Mouse (Mus musculus) midbrain, postnatal 0 days (tissue): ENCODE measurements around the gene Rreb1. TPM values are rescaled to one million over a fixed set of nuclear protein-coding genes. Genes with fewer than 3 reads are reported as not detected.

Source experiments
- ATAC-seq: fragments of 200-750 bp; cut with Nextera tagmentation; 2 replicates; pipeline ENCODE4 v1.8.0; 2017; ENCODE audit warnings: moderate number of reproducible peaks, mild to moderate bottlenecking, moderate TSS enrichment, moderate library complexity; ENCODE audit not compliant: low FRiP score
- DNase-seq: peaks from one replicate; pipeline ENCODE4 v3.0.0-alpha.2; 2015; ENCODE audit warnings: low spot score
- H3K27ac ChIP-seq: fragments of 300-500 bp; sonication (generic); 2 replicates; pipeline ENCODE4 v1.5.1; 2014; ENCODE audit warnings: low read depth, mild to moderate bottlenecking, low read length, mixed read lengths
- H3K27me3 ChIP-seq: fragments of 300-500 bp; sonication (generic); 2 replicates; pipeline ENCODE4 v1.6.1; 2014; ENCODE audit warnings: low read length, control low read depth, mixed read lengths; ENCODE audit not compliant: insufficient read depth
- H3K36me3 ChIP-seq: fragments of 300-500 bp; sonication (generic); 2 replicates; pipeline ENCODE4 v1.6.1; 2014; ENCODE audit warnings: low read length, control low read depth, mixed read lengths; ENCODE audit not compliant: insufficient read depth
- H3K4me1 ChIP-seq: fragments of 300-500 bp; sonication (generic); 2 replicates; pipeline ENCODE4 v1.6.1; 2014; ENCODE audit warnings: mild to moderate bottlenecking, control low read depth, antibody characterized with exemption, low read length, mixed read lengths; ENCODE audit not compliant: insufficient read depth
- H3K4me2 ChIP-seq: fragments of 300-500 bp; sonication (generic); 2 replicates; pipeline ENCODE4 v1.6.1; 2014; ENCODE audit warnings: low read depth, mild to moderate bottlenecking, low read length, mixed read lengths; ENCODE audit not compliant: poor library complexity, severe bottlenecking
- H3K4me3 ChIP-seq: fragments of 300-500 bp; sonication (generic); 2 replicates; pipeline ENCODE4 v1.5.1; 2014; ENCODE audit warnings: low read depth, mild to moderate bottlenecking, low read length, moderate library complexity
- H3K9ac ChIP-seq: fragments of 300-500 bp; sonication (generic); replicated peaks from 2 replicates; pipeline ENCODE4 v1.6.1; 2014; ENCODE audit warnings: mild to moderate bottlenecking, low read length, moderate library complexity, mixed read lengths; ENCODE audit not compliant: poor library complexity, severe bottlenecking
- H3K9me3 ChIP-seq: fragments of 300-500 bp; sonication (generic); 2 replicates; pipeline ENCODE4 v1.6.1; 2016; ENCODE audit warnings: low read length, control low read depth
- CTCF ChIP-seq: IDR thresholded peaks from 2 replicates; pipeline ENCODE4 v1.5.1; 2016; ENCODE audit warnings: antibody characterized with exemption, mild to moderate bottlenecking
- WGBS: fragments of 180-500 bp; shearing (Covaris S2); extraction: QIAGEN DNeasy Blood & Tissue Kit; methylation state at CpG from one replicate; pipeline ENCODE4 v1.1.7; 2014; 5-methylcytosine and 5-hydroxymethylcytosine counted together
- polyA plus RNA-seq: library from polyadenylated mRNA; unstranded; fragments of >200 nt; fragmentation: Nextera tagmentation; extraction: Ambion mirVana; gene quantifications from 2 replicates; pipeline ENCODE4 v1.2.1, GENCODE M21; 2015
- total RNA-seq: library from RNA; depleted of rRNA; stranded (reverse); fragments of >200 nt; gene quantifications from 2 replicates; pipeline ENCODE4 v1.2.3, GENCODE M21; 2014

The Rreb1 gene
- total and polyA plus RNA-seq, 2 experiments from 2014 or later, result 2.0 to 4.3 TPM

DNA sequence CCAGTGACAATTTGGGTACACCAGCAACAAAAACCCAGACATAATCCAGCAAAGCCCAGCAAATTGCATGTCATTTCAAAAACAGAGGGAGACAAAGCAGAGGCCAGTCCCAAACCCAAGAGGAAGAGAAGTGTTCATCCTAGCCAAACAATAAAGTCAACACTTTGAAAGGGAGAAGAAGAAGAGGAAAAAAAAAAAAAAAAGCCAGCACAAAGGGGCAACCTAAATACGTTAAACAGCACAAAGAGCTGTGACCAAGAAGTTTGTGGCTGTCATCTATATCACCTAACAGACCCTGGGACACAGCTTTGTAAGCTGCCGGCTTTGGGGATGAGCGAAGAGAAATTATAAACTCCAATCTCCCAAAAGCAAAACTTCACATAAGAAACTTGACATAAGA is 17.8 kb upstream of the Rreb1 start:
- 38% methylated on average over 3 of the region's 3 CpGs for WGBS

DNA sequence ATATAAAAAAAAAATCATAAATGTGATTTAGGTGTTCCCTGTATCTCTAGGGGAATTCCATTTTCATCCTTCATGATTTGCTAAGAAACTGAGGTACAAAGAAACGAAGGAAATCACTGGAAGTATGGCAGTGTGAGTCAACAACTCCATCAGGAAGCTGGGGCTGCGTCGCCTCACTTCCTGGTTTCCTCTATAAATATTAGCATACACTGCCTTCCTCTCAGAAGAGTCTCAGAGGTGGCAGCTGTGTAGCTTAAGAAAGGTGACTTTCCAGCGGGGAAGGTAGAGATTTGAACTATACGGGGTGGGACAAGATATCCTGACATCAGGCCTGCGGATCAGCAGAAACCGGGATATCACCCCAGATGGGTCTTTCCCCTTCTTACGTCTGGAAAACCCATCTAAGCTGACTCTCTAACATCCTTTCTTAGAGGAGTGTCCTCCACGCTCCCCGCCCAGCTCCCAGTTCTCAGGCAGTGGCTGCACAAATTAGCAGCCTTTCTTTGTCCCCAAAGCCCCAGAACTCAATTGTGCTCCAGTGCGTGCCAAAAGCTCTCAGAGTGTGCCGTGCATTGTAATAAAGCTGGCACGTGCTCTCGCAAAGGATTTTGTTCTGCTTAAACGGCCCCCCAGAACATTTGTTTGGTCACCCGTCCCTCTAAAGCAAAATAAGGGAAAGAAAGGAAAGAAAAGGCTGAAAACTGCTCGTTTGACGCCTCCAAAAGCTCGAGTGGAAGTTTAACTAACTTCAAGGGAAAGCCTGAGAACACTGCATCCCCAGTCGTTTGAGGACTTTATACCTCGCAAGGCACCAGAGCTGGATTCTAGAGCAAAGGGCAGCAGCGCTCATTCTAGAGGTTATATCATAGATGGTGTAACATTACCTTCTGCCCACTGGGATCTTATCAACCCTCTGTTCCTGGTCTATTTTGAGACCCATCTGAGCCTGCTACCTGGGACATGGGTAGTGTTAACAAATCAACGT is 17.0 kb upstream of the Rreb1 start:
- TF ChIP-seq CTCF, result no peak
- Histone ChIP-seq H3K27me3 (peaks cover 3% of the 10 kb centered on the region; the same call in 1 of the 2 replicates), H3K4me1 (no peaks in the 10 kb centered on the region; the same call in 1 of the 2 replicates), H3K4me3 (no peak overlapping the region), H3K27ac (no peak overlapping the region), H3K36me3 (no peaks in the 10 kb centered on the region), H3K9me3 (no peaks in the 10 kb centered on the region), H3K4me2 (peak overlapping the region; percentile 36), H3K9ac (peak overlapping the region; percentile 24; the same call in 1 of the 2 replicates)
- DNase-seq, result peak; percentile 78
- WGBS, result 12% methylated on average over 23 of the region's 23 CpGs
- peak; percentile 60; the same call in 1 of the 2 replicates for ATAC-seq

More for the DNA sequence above, 17.8 kb upstream of the Rreb1 start:
- Histone ChIP-seq H3K27ac (no peak overlapping the region), H3K27me3 (peaks cover 2% of the 10 kb centered on the region; the same call in 1 of the 2 replicates), H3K9me3 (no peaks in the 10 kb centered on the region), H3K4me3 (no peak overlapping the region), H3K9ac (no peak overlapping the region), H3K36me3 (no peaks in the 10 kb centered on the region), H3K4me2 (no peak overlapping the region), H3K4me1 (no peaks in the 10 kb centered on the region; the same call in 1 of the 2 replicates)
- no peak for ATAC-seq
- TF ChIP-seq CTCF, result no peak
- no peak for DNase-seq

DNA sequence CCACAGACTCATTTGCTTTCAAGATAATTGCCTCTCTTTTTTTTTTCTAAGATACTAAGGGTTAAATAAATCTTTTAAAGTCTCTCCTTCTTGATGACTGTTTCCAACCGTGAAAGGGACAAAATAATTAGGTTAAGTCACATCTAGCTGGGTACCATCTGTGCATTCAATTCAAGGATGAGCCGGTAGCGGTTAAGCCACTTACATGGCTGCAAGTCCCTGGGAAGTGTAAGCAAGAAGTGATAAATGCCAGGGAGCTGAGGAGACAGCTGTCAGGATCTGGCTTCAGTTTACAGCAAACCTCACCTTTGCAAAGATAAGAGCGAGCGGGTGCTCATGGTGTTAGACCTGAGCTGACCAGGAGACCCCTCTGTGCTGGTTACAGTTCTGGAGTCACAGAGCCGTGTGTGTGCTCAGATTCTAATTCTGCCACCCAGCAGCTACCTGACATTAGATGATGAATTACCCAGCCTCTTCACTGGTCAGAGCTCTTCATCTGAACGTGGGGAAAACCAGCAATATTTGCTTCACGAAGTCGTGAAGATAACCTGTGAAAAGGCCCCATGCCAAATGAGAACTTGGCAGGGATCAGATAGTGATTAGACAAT is 14.3 kb upstream of the Rreb1 start:
- Histone ChIP-seq H3K9ac (no peak overlapping the region), H3K4me2 (no peak overlapping the region), H3K4me1 (no peaks in the 10 kb centered on the region; the same call in 1 of the 2 replicates), H3K9me3 (no peaks in the 10 kb centered on the region), H3K27me3 (peaks cover 3% of the 10 kb centered on the region; the same call in 1 of the 2 replicates), H3K36me3 (no peaks in the 10 kb centered on the region), H3K27ac (no peak overlapping the region), H3K4me3 (no peak overlapping the region)
- TF ChIP-seq CTCF, result no peak
- ATAC-seq (no peak), DNase-seq (peak; percentile 67)
- WGBS, result 64% methylated on average over 9 of the region's 9 CpGs

DNA sequence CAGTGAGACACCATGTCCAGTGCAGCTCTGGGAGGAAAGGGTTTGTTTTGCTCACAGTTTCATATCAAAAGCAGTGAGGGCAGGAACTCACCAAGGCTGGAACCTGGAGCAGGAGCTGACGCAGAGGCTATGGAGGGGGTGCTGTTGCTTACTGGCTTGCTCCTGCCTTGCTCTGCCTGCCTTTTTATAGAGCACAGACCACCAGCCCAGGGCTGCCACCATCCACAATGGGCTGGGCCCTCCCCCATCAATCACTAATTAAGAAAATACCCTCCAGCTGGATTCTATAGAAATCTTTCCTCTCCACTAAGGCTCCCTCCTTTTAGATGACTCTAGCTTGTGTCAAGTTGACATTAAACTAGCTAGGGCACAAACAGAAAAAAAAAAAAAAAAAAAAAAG is 8.4 kb upstream of the Rreb1 start:
- Histone ChIP-seq H3K9ac (no peak overlapping the region), H3K27ac (no peak overlapping the region), H3K4me3 (no peak overlapping the region), H3K36me3 (no peaks in the 10 kb centered on the region), H3K27me3 (0 out of 2 replicates have a peak, but pooled peaks cover 3% of the 10 kb centered on the region), H3K4me2 (no peak overlapping the region), H3K4me1 (no peaks in the 10 kb centered on the region), H3K9me3 (no peaks in the 10 kb centered on the region)
- DNase-seq (no peak), ATAC-seq (no peak)
- no peak for TF ChIP-seq CTCF
- WGBS, result 26% methylated on average over 1 of the region's 1 CpGs

DNA sequence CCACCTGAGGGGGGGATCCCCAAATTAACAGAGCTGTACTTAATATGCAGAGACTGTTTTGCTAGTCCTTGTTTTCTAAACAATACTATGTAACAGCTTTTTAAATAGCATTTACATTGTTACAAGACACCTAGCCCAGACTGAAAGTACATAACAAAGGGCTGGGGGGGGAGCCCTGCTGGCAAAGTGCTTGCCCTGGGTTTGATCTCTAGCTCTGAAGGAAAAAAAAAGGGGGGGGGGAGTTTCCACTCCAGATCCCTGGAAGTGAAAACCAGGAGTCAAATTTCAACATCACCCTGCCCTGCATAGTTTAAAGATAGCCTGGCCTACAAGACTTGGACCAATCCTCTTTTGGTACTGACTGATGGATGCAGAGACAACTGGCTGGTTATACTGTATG is 4.7 kb upstream of the Rreb1 start:
- Histone ChIP-seq H3K9ac (no peak overlapping the region), H3K4me2 (no peak overlapping the region), H3K9me3 (no peaks in the 10 kb centered on the region), H3K27me3 (no peaks in the 10 kb centered on the region; the same call in 1 of the 2 replicates), H3K36me3 (no peaks in the 10 kb centered on the region), H3K4me1 (no peaks in the 10 kb centered on the region), H3K27ac (no peak overlapping the region), H3K4me3 (no peak overlapping the region)
- no peak for ATAC-seq
- no peak for DNase-seq
- TF ChIP-seq CTCF, result no peak

DNA sequence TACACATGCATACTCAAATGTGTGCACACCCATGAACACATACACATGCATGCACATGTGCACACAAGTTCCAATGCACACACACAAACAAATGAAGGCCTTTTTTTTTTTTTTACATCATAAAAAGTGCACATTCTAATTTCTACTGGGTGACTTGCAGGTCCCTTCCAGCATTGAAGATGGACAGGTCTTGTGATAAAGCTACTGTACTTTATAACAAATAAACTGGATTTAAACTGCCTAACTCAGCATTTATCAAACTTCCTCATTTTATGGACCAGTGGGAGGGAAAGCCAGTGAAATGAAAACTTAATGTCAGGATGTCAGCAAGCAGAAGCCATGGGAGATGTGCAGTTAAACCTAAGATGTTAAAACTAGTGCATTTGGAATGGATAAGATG is 1.5 kb upstream of the Rreb1 start:
- H3K36me3 ChIP-seq, result no peaks in the 10 kb centered on the region
- no peak overlapping the region for H3K27ac ChIP-seq
- no peak for DNase-seq
- H3K4me1 ChIP-seq, result peaks cover 6% of the 10 kb centered on the region; the same call in 1 of the 2 replicates
- no peak overlapping the region for H3K4me3 ChIP-seq
- no peaks in the 10 kb centered on the region for H3K9me3 ChIP-seq
- peaks cover 3% of the 10 kb centered on the region for H3K27me3 ChIP-seq
- TF ChIP-seq CTCF, result no peak
- no peak overlapping the region for H3K4me2 ChIP-seq
- H3K9ac ChIP-seq, result no peak overlapping the region
- ATAC-seq, result no peak
